In genomic region chr9:69790562-69790961, GRCm38 (mm10) we compare ENCODE assay signal across 11 mouse cellular contexts. TPM values are rescaled to one million over a fixed set of nuclear protein-coding genes. Genes with fewer than 3 reads are reported as not detected.
DNase-seq lines count a peak whose midpoint lies in the region; ATAC-seq and TF ChIP-seq lines count a peak whose summit lies in the region.
"Had no signal": no experiment of that assay in that cellular context is flagged by ENCODE, and none has a peak within 500 bp of the region (broad histone marks: within the 10 kb centered on the region; RNA-seq: fewer than 3 reads in every experiment).

No protein-coding gene starts in this region.

- H3K4me1 ChIP-seq in hindbrain, embryonic 10.5 days (replicated peaks): no peaks in the 10 kb centered on the region
- no peaks in the 10 kb centered on the region for H3K4me1 ChIP-seq in hindbrain, embryonic 12.5 days
- no peaks in the 10 kb centered on the region for H3K4me1 ChIP-seq in embryonic fibroblast, embryonic 13.5 days (ENCODE audit: control insufficient read depth, insufficient read depth, low read length)

- no peaks in the 10 kb centered on the region for H3K36me3 ChIP-seq in hindbrain, embryonic 10.5 days
- H3K36me3 ChIP-seq in hindbrain, embryonic 12.5 days: no peaks in the 10 kb centered on the region

- peak; percentile 25; the same call in 1 of the 2 replicates for TF ChIP-seq CTCF in embryonic fibroblast, embryonic 13.5 days (IDR thresholded peaks at IDR 0.05; ENCODE audit: borderline replicate concordance, insufficient read depth, low read length)

- no peak overlapping the region for H3K4me3 ChIP-seq in hindbrain, embryonic 10.5 days
- H3K4me3 ChIP-seq in hindbrain, embryonic 12.5 days: no peak overlapping the region
- no peak overlapping the region for H3K4me3 ChIP-seq in embryonic fibroblast, embryonic 13.5 days (ENCODE audit: insufficient read depth, low read length)

- no peaks in the 10 kb centered on the region for H3K27me3 ChIP-seq in hindbrain, embryonic 10.5 days (ENCODE audit: insufficient read depth, poor library complexity, severe bottlenecking)
- H3K27me3 ChIP-seq in hindbrain, embryonic 12.5 days: 0 out of 2 replicates have a peak, but pooled peaks cover 2% of the 10 kb centered on the region

- whole genome bisulfite sequencing in hindbrain, embryonic 10.5 days: 55% methylated on average over 7 of the region's 7 CpGs
- WGBS in hindbrain, embryonic 12.5 days: 58% methylated on average over 7 of the region's 7 CpGs

- H3K4me2 ChIP-seq in hindbrain, embryonic 12.5 days (replicated peaks): no peak overlapping the region

- 0 out of 2 replicates have a peak, but pooled peaks cover 2% of the 10 kb centered on the region for H3K9me3 ChIP-seq in hindbrain, embryonic 10.5 days
- no peaks in the 10 kb centered on the region for H3K9me3 ChIP-seq in hindbrain, embryonic 12.5 days (replicated peaks)

- no peak overlapping the region for H3K9ac ChIP-seq in hindbrain, embryonic 12.5 days

- peak; percentile 63 for DNase-seq in hindbrain, embryonic 10.5 days (ENCODE audit: low spot score)
- peak; percentile 9 for DNase-seq in right cerebral cortex, postnatal 14 days
- DNase-seq in right cerebral cortex, postnatal 25 days: no peak
- peak; percentile 74 for DNase-seq in thymus, postnatal 25 days
- DNase-seq in yolk sac, embryonic 10.5 days (ENCODE audit: low spot score): no peak
- no peak for DNase-seq in heart, adult 18-20 months

- no peak for TF ChIP-seq POLR2A in embryonic fibroblast, embryonic 13.5 days (IDR thresholded peaks at IDR 0.05; ENCODE audit: low read depth, low read length)

- H3K27ac ChIP-seq in hindbrain, embryonic 10.5 days: no peak overlapping the region
- H3K27ac ChIP-seq in hindbrain, embryonic 12.5 days: no peak overlapping the region
- H3K27ac ChIP-seq in embryonic fibroblast, embryonic 13.5 days (ENCODE audit: insufficient read depth, low read length): no peak overlapping the region
- H3K27ac ChIP-seq: macrophage had no signal

- ATAC-seq in hindbrain, embryonic 12.5 days (ENCODE audit: low FRiP score): no peak
- ATAC-seq: activated CD4-positive, CD25-positive, alpha-beta regulatory T cell, adult 4 months; hindbrain, embryonic 16.5 days had no signal

RNA-seq across cellular contexts. Expression of gene Foxb1, which starts 29.8 kb away (rescaled TPM):
- polyA plus RNA-seq in hindbrain, embryonic 10.5 days (2016; fragmentation: Nextera tagmentation; extraction: Ambion mirVana): 5.7 and 6.8 TPM in 2 replicates
- polyA plus RNA-seq in hindbrain, embryonic 12.5 days (2016; fragmentation: Nextera tagmentation; extraction: Ambion mirVana): 5.5 and 7.5 TPM in 2 replicates
- polyA plus RNA-seq in embryonic fibroblast, embryonic 13.5 days (2011; ENCODE audit: insufficient read length, low read depth, missing spikeins): not detected in 2 replicates
- not detected for total RNA-seq in heart, adult 18-20 months (2021)
- polyA plus RNA-seq: activated CD4-positive, CD25-positive, alpha-beta regulatory T cell, adult 4 months; macrophage had no signal

Comparison
In these comparisons a context has a peak if more than half of its experiments do, and no peak if none do; other contexts are left out.
1. DNase-seq: peak in hindbrain, embryonic 10.5 days (single experiment), right cerebral cortex, postnatal 14 days (single experiment) and thymus, postnatal 25 days (single experiment); none in right cerebral cortex, postnatal 25 days (single experiment), yolk sac, embryonic 10.5 days (single experiment) and heart, adult 18-20 months (0 of 2).